Mouse (Mus musculus) CD4-positive naive resting alpha-beta T cell, adult 76 days (primary cell): ENCODE results near the gene Bptf. TPM values are rescaled to one million over a fixed set of nuclear protein-coding genes. Genes with fewer than 3 reads are reported as not detected.

ENCODE experiments used
- total RNA-seq: library from RNA; stranded (reverse); gene quantifications from one replicate; pipeline ENCODE4 v1.2.4, GENCODE M21; 2023

Gene Bptf
- total RNA-seq: 150 TPM

GRCm38 (mm10) chr11:107131749-107132421 lies at the start of gene Bptf:
Gene Bptf, minus strand, starts transcription at chr11:107132127.

GRCm38 (mm10) chr11:107025411-107026321 lies 106.3 kb downstream of the Bptf start, which contains the start of gene 1810010H24Rik:
Gene 1810010H24Rik, plus strand, starts transcription at chr11:107025681.

DNA sequence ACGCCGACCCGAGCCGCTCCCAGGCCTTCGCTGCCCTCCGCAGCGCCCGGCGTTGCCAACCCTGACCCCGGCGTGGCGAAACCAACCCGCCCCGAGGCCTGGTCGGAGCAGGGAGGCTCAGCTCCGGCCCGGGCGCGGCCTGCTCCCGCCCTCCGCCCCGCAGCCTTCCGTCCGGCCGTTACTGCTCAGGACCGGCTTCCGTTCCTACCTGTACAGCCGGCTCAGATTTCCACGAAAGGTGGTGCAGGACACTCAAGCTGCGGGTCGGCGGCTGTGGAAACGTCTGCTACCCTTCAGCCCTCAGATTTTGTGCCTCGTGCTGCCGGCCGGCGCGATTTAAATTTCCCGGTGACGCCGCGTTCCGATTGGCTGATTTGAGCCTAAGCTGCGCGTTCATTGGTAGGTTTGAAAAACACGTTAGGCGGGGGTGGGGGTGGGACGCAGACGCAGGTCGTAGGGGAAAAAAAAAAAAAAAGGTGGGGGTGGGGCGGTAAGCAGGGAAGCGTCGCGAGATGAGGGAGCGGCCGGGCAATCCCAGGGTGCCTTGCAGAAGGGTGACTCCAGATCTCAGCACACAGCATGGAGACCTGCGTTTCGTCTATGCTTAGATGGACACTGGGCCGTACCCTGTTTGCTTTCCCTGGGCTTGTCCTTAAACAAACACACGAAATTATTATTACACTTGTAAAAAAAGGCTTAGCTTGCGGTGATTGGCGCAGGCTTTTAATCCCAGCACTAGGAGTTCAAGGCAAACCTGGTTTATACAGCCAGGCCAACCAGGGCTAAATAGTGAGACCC lies 132.6 kb downstream of the Bptf start, which contains the start of gene Kpna2:
Gene Kpna2 (minus strand): TSS at position 391 of the 798 bp plus-strand sequence.

Other genes with a start within 250 kb of the Bptf start
- 68.3 TPM for gene Smurf2, start 211.4 kb downstream of the Bptf start, total RNA-seq
- gene Kpna2, start 132.6 kb downstream of the Bptf start, total RNA-seq: 15.0 TPM
- 0.53 TPM for gene 1810010H24Rik, start 106.4 kb downstream of the Bptf start, total RNA-seq
- gene Nol11, start 57.3 kb upstream of the Bptf start, total RNA-seq: 50.2 TPM